Mouse (Mus musculus): ENCODE results near the gene Ctnna3.

DNA sequence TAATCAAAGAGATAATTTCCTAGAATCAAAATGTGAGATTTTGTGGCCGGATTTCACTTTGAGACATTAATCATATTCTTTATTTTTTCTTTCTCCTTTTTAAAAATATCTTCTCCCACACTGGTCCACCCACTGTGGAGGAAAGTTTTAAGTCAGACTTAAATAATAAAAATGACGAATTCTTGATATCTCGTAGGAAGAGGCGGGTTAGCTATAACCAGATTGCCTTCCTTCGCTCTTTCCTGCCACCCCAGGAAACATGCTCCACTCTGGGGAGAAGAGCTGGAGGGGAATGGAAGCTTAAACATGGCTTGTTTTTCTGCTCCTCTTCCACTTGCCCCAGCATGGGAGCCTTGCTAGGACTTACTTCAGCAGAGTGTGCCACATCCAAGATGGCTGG lies 169.5 kb downstream of the Ctnna3 start:
- TF ChIP-seq CTCF (IDR thresholded peaks at IDR 0.05; ENCODE audit: control insufficient read depth, insufficient read depth, low read length), result no peak
- TF ChIP-seq POLR2A (IDR thresholded peaks at IDR 0.05; ENCODE audit: borderline replicate concordance, control insufficient read depth, low read depth, low read length), result no peak

Data from bone marrow, adult 2 months (tissue).